Mouse (Mus musculus): ENCODE measurements around the gene Dynlt1f.
A peak's percentile ranks its signal among the peaks of the same experiment; 100 is the strongest.
"Not testable (repeated sequence)": the region's sequence is repeated elsewhere in the genome, so short reads cannot be mapped to it uniquely, and the experiment has no call there.

The Dynlt1f gene

GRCm38 (mm10) chr17:6661093-6661816, 5.6 kb upstream of the Dynlt1f start:
- not testable (repeated sequence) for DNase-seq (ENCODE audit: low read depth, low spot score)

GRCm38 (mm10) chr17:6660589-6660988, 4.9 kb upstream of the Dynlt1f start:
- not testable (repeated sequence) for DNase-seq (ENCODE audit: low read depth, low spot score)

- DNase-seq (ENCODE audit: low read depth, low spot score): not testable (repeated sequence)
Observed at GRCm38 (mm10) chr17:6658801-6659200, 3.1 kb upstream of the Dynlt1f start, which contains the start of gene Sytl3. Gene Sytl3 (plus strand): TSS chr17:6659093.

GRCm38 (mm10) chr17:6656471-6656870, 771 bp upstream of the Dynlt1f start:
- not testable (repeated sequence) for DNase-seq (ENCODE audit: low read depth, low spot score)

GRCm38 (mm10) chr17:6655087-6655511, 601 bp downstream of the Dynlt1f start:
- DNase-seq (ENCODE audit: low read depth, low spot score): peak; percentile 25

GRCm38 (mm10) chr17:6653341-6653946, 2.3 kb downstream of the Dynlt1f start:
- not testable (repeated sequence) for DNase-seq (ENCODE audit: low read depth, low spot score)

- not testable (repeated sequence) for DNase-seq (ENCODE audit: low read depth, low spot score)
Observed at GRCm38 (mm10) chr17:6650904-6651565, 4.7 kb downstream of the Dynlt1f start.

- not testable (repeated sequence) for DNase-seq (ENCODE audit: low read depth, low spot score)
Observed at GRCm38 (mm10) chr17:6647452-6647851, 8.2 kb downstream of the Dynlt1f start.

- DNase-seq (ENCODE audit: low read depth, low spot score): not testable (repeated sequence)
Observed at GRCm38 (mm10) chr17:6646841-6647240, 8.9 kb downstream of the Dynlt1f start.

- DNase-seq (ENCODE audit: low read depth, low spot score): not testable (repeated sequence)
Observed at GRCm38 (mm10) chr17:6645668-6646067, 10.0 kb downstream of the Dynlt1f start.

GRCm38 (mm10) chr17:6644673-6645072, 11.0 kb downstream of the Dynlt1f start:
- not testable (repeated sequence) for DNase-seq (ENCODE audit: low read depth, low spot score)

GRCm38 (mm10) chr17:6644210-6644609, 11.5 kb downstream of the Dynlt1f start:
- DNase-seq (ENCODE audit: low read depth, low spot score): not testable (repeated sequence)

- DNase-seq (ENCODE audit: low read depth, low spot score): not testable (repeated sequence)
Observed at GRCm38 (mm10) chr17:6640771-6641429, 14.8 kb downstream of the Dynlt1f start.

- not testable (repeated sequence) for DNase-seq (ENCODE audit: low read depth, low spot score)
Observed at GRCm38 (mm10) chr17:6640044-6640637, 15.6 kb downstream of the Dynlt1f start.

GRCm38 (mm10) chr17:6639486-6639885, 16.2 kb downstream of the Dynlt1f start:
- DNase-seq (ENCODE audit: low read depth, low spot score): not testable (repeated sequence)

GRCm38 (mm10) chr17:6638444-6638843, 17.3 kb downstream of the Dynlt1f start:
- not testable (repeated sequence) for DNase-seq (ENCODE audit: low read depth, low spot score)

GRCm38 (mm10) chr17:6637434-6637833, 18.3 kb downstream of the Dynlt1f start:
- DNase-seq (ENCODE audit: low read depth, low spot score): not testable (repeated sequence)

GRCm38 (mm10) chr17:6636861-6637260, 18.8 kb downstream of the Dynlt1f start:
- no peak for DNase-seq (ENCODE audit: low read depth, low spot score)

- DNase-seq (ENCODE audit: low read depth, low spot score): not testable (repeated sequence)
Observed at GRCm38 (mm10) chr17:6635781-6636180, 19.9 kb downstream of the Dynlt1f start.

GRCm38 (mm10) chr17:6632850-6633249, 22.9 kb downstream of the Dynlt1f start:
- not testable (repeated sequence) for DNase-seq (ENCODE audit: low read depth, low spot score)

GRCm38 (mm10) chr17:6630398-6630797, 25.3 kb downstream of the Dynlt1f start:
- not testable (repeated sequence) for DNase-seq (ENCODE audit: low read depth, low spot score)
